ENCODE assay signal across 15 mouse cellular contexts in the genomic region with DNA sequence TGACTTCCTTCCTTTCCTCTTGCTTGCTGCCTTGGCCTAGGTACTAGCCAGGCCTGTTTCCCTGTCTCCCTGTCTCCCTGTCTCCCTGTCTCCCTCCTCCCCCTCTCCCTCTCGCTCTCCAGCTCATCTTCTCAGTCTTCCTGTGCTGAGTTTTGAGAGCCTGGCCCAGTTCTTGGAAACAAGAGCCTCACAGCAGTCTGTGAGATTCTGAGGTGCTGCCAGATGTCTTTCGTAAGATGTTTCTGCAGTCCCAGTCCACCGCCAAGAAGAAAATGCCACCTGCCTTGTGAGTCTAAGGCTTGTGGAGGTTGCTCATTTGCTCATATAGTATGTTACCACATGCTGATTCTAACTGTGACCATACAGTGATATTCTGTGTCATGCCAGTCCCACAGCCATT.
DNase-seq lines count a peak whose midpoint lies in the region; ATAC-seq lines count a peak whose summit lies in the region.
"Had no signal": no experiment of that assay in that cellular context is flagged by ENCODE, and none has a peak within 500 bp of the region (broad histone marks: within the 10 kb centered on the region; RNA-seq: fewer than 3 reads in every experiment).

No protein-coding gene starts in this region.

- peak; percentile 97 for ATAC-seq in frontal cortex, adult (ENCODE audit: low TSS enrichment)
- no peak for ATAC-seq in megakaryocyte, adult 5-6 weeks (ENCODE audit: poor library complexity, severe bottlenecking)
- ATAC-seq: activated CD4-positive, CD25-positive, alpha-beta regulatory T cell, adult 4 months had no signal

- DNase-seq in frontal cortex, postnatal 10 days (ENCODE audit: low spot score in 2 of 2), result no peak
- peak; percentile 22 for DNase-seq in layer of hippocampus, adult 11-12 months (ENCODE audit: low spot score)
- no peak for DNase-seq in layer of hippocampus, postnatal 36 days
- peak; percentile 63 for DNase-seq in right cerebral cortex, adult 18-20 months
- no peak for DNase-seq in right cerebral cortex, postnatal 4 days
- peak; percentile 74 for DNase-seq in skeletal muscle tissue, adult 2 months (ENCODE audit: low read depth, low spot score)
- DNase-seq: cerebellum, adult 11-12 months; kidney, adult 11 months; kidney, postnatal 14 days; liver; lung, adult 2 months; thymus, adult 18-20 months had no signal

Comparison
In these comparisons a context has a peak if more than half of its experiments do, and no peak if none do; other contexts are left out.
1. DNase-seq: peak in layer of hippocampus, adult 11-12 months (single experiment), right cerebral cortex, adult 18-20 months (single experiment) and skeletal muscle tissue, adult 2 months (single experiment); none in frontal cortex, postnatal 10 days (0 of 2), layer of hippocampus, postnatal 36 days (0 of 2) and right cerebral cortex, postnatal 4 days (single experiment).